Mouse (Mus musculus) MEL (cell line): ENCODE results near the gene Mcm9. TPM values are rescaled to one million over a fixed set of nuclear protein-coding genes. Genes with fewer than 3 reads are reported as not detected.
A peak's percentile ranks its signal among the peaks of the same experiment; 100 is the strongest.

Experiments used
- DNase-seq: peaks from one replicate; pipeline ENCODE4 v3.0.0; 2011; ENCODE audit warnings: low read depth, low spot score
- H3K27ac ChIP-seq: 2 replicates; pipeline ENCODE4 v1.5.1; 2012; ENCODE audit warnings: low read depth, mild to moderate bottlenecking, control low read depth, low read length, moderate library complexity; ENCODE audit not compliant: control insufficient read depth
- H3K27me3 ChIP-seq, 2 experiments: fragments of 150-350 bp in 1 of 2; sonication (generic) in 1 of 2; 2 replicates each; pipeline ENCODE4 v1.6.1; 2012; ENCODE audit warnings: low read length in 2 of 2, mild to moderate bottlenecking in 2 of 2, improper control_type of control experiment in 1 of 2, moderate library complexity in 1 of 2; ENCODE audit not compliant: insufficient read depth in 2 of 2, control insufficient read depth in 1 of 2
- H3K36me3 ChIP-seq, 2 experiments: 2 replicates each; pipeline ENCODE4 v1.6.1; 2012 to 2014; ENCODE audit warnings: low read length in 2 of 2, improper control_type of control experiment in 1 of 2, inconsistent platforms in 1 of 2, mild to moderate bottlenecking in 1 of 2; ENCODE audit not compliant: insufficient read depth in 2 of 2, control insufficient read depth in 1 of 2
- H3K4me1 ChIP-seq, 2 experiments: fragments of 150-350 bp in 1 of 2; sonication (generic) in 1 of 2; 2 replicates each; pipeline ENCODE4 v1.6.1; 2012; ENCODE audit warnings: low read length in 2 of 2, improper control_type of control experiment in 1 of 2, mild to moderate bottlenecking in 1 of 2; ENCODE audit not compliant: insufficient read depth in 2 of 2, control insufficient read depth in 1 of 2
- H3K4me3 ChIP-seq, 2 experiments: fragments of 150-350 bp in 1 of 2; sonication (generic) in 1 of 2; 2 replicates each; pipeline ENCODE4 v1.5.1; 2012; ENCODE audit warnings: low read depth in 2 of 2, low read length in 2 of 2, mild to moderate bottlenecking in 2 of 2, moderate library complexity in 2 of 2, control low read depth in 1 of 2, improper control_type of control experiment in 1 of 2; ENCODE audit not compliant: control insufficient read depth in 1 of 2, insufficient read depth in 1 of 2
- H3K79me2 ChIP-seq: 2 replicates; pipeline ENCODE4 v1.6.1; 2012; ENCODE audit warnings: mild to moderate bottlenecking, low read length, moderate library complexity; ENCODE audit not compliant: control insufficient read depth, poor library complexity, insufficient read depth
- H3K9ac ChIP-seq: 2 replicates; pipeline ENCODE4 v1.6.1; 2012; ENCODE audit warnings: low read depth, mild to moderate bottlenecking, control low read depth, low read length, moderate library complexity; ENCODE audit not compliant: control insufficient read depth, poor library complexity, severe bottlenecking
- H3K9me3 ChIP-seq: fragments of 150-350 bp; sonication (generic); replicated peaks from 2 replicates; pipeline ENCODE4 v1.6.1; 2012; ENCODE audit warnings: mild to moderate bottlenecking, low read length, improper control_type of control experiment, moderate library complexity; ENCODE audit not compliant: insufficient read depth
- BHLHE40 ChIP-seq: IDR thresholded peaks from 2 replicates; pipeline ENCODE4 v1.6.1; 2012; ENCODE audit warnings: low read depth, mild to moderate bottlenecking, inconsistent platforms, low read length, improper control_type of control experiment, borderline replicate concordance
- CTCF ChIP-seq, 3 experiments: IDR thresholded peaks in 2 of 3; conservative IDR thresholded peaks in 1 of 3; 2 replicates each; pipeline ENCODE4 v1.5.1; 2011 to 2012; ENCODE audit warnings: low read length in 3 of 3, low read depth in 2 of 3, mild to moderate bottlenecking in 2 of 3, improper control_type of control experiment in 1 of 3, inconsistent platforms in 1 of 3, mixed read lengths in 1 of 3, moderate library complexity in 1 of 3; ENCODE audit not compliant: control insufficient read depth in 1 of 3, insufficient read depth in 1 of 3, poor library complexity in 1 of 3, severe bottlenecking in 1 of 3
- E2F4 ChIP-seq: IDR thresholded peaks from 2 replicates; pipeline ENCODE4 v1.6.1; 2011; ENCODE audit warnings: low read depth, low read length, improper control_type of control experiment, borderline replicate concordance
- GABPA ChIP-seq: IDR thresholded peaks from 2 replicates; pipeline ENCODE4 v1.6.1; 2012; ENCODE audit warnings: low read depth, mild to moderate bottlenecking, inconsistent platforms, low read length, improper control_type of control experiment, moderate library complexity
- JUND ChIP-seq: IDR thresholded peaks from 2 replicates; pipeline ENCODE4 v1.6.1; 2011; ENCODE audit warnings: low read depth, mild to moderate bottlenecking, improper control_type of control experiment, low read length
- KAT2A ChIP-seq: conservative IDR thresholded peaks from 2 replicates; pipeline ENCODE4 v1.6.1; 2012; ENCODE audit warnings: low read depth, low read length, improper control_type of control experiment, inconsistent platforms
- MAZ ChIP-seq: IDR thresholded peaks from 2 replicates; pipeline ENCODE4 v1.6.1; 2012; ENCODE audit warnings: low read depth, mild to moderate bottlenecking, inconsistent platforms, low read length, improper control_type of control experiment
- MYB ChIP-seq: IDR thresholded peaks from 2 replicates; pipeline ENCODE4 v1.6.1; 2011; ENCODE audit warnings: mild to moderate bottlenecking, low read depth, low read length, improper control_type of control experiment
- NRF1 ChIP-seq: IDR thresholded peaks from 2 replicates; pipeline ENCODE4 v1.6.1; 2014; ENCODE audit warnings: low read depth, mild to moderate bottlenecking, inconsistent platforms, low read length, improper control_type of control experiment, moderate library complexity; ENCODE audit not compliant: poor library complexity, insufficient read depth, severe bottlenecking
- POLR2A ChIP-seq, 2 experiments: IDR thresholded peaks; 2 replicates each; pipeline ENCODE4 v1.6.1; 2011 to 2012; ENCODE audit warnings: low read length in 2 of 2, mild to moderate bottlenecking in 2 of 2, control low read depth in 1 of 2, improper control_type of control experiment in 1 of 2, low read depth in 1 of 2, moderate library complexity in 1 of 2; ENCODE audit not compliant: control insufficient read depth in 1 of 2, insufficient read depth in 1 of 2, poor library complexity in 1 of 2
- TBP ChIP-seq: IDR thresholded peaks from 2 replicates; pipeline ENCODE4 v1.8.0; 2011; ENCODE audit warnings: low read depth, low read length, improper control_type of control experiment
- UBTF ChIP-seq: IDR thresholded peaks from 2 replicates; pipeline ENCODE4 v1.6.1; 2012; ENCODE audit warnings: low read depth, mild to moderate bottlenecking, inconsistent platforms, low read length, improper control_type of control experiment, moderate library complexity, borderline replicate concordance; ENCODE audit not compliant: insufficient read depth
- polyA plus RNA-seq, 2 experiments: library from polyadenylated mRNA; stranded (reverse) in 1 of 2; unstranded in 1 of 2; fragments of >175 nt in 1 of 2; fragments of >200 nt in 1 of 2; gene quantifications; 2 replicates each; pipeline versions ENCODE4 v1.2.1 to v1.2.4; 2012; ENCODE audit warnings: low replicate concordance in 2 of 2, low read depth in 1 of 2; ENCODE audit not compliant: insufficient read length in 2 of 2, insufficient read depth in 1 of 2, missing spikeins in 1 of 2
- total RNA-seq: library from RNA; depleted of rRNA; stranded (reverse); fragments of 300-350 nt; gene quantifications from 2 replicates; pipeline ENCODE4 v1.2.3, GENCODE M21; 2012

Gene Mcm9
- total and polyA plus RNA-seq, 3 experiments, result 5.3 to 12.6 TPM; not detected in 1

GRCm38 (mm10) chr10:53605328-53605727, 24.9 kb downstream of the Mcm9 start:
- Histone ChIP-seq H3K27me3 (no peaks in the 10 kb centered on the region), H3K9ac (no peak overlapping the region), H3K4me1 (peaks cover 0 to 3% of the 10 kb centered on the region in 2 experiments; a peak in 1 of 4 replicates), H3K27ac (no peak overlapping the region), H3K79me2 (peaks cover 8% of the 10 kb centered on the region), H3K36me3 (peaks cover 17 to 61% of the 10 kb centered on the region in 2 experiments), H3K4me3 (no peak overlapping the region), H3K9me3 (no peaks in the 10 kb centered on the region)
- TF ChIP-seq KAT2A (no peak), CTCF (IDR thresholded peaks at IDR 0.05 in 2 of 3, conservative IDR thresholded peaks at IDR 0.05 in 1 of 3; ENCODE audit: control insufficient read depth in 1 of 3, insufficient read depth in 1 of 3, low read depth in 2 of 3, low read length in 3 of 3, poor library complexity in 1 of 3, severe bottlenecking in 1 of 3) (peak in 1 of 3 experiments; percentile 7; a peak in 1 of 6 replicates)
- DNase-seq, result no peak

- peak; percentile 70 for DNase-seq
- Histone ChIP-seq H3K9ac (peak overlapping the region; percentile 84), H3K4me3 (peak overlapping the region in 1 of 2 experiments; percentile 97; a peak in 2 of 4 replicates), H3K27me3 (no peaks in the 10 kb centered on the region), H3K36me3 (peaks cover 23 to 39% of the 10 kb centered on the region in 2 experiments)
- 0 out of 2 replicates have a peak, but pooled peaks have one; percentile 50 for TF ChIP-seq GABPA
- TF ChIP-seq MAZ, result no peak
- TF ChIP-seq POLR2A (IDR thresholded peaks at IDR 0.05; ENCODE audit: control insufficient read depth in 1 of 2, insufficient read depth in 1 of 2, low read depth in 1 of 2, low read length in 2 of 2, poor library complexity in 1 of 2), result peak in 1 of 2 experiments; percentile 29; a peak in 1 of 4 replicates
- TF ChIP-seq CTCF (IDR thresholded peaks at IDR 0.05 in 2 of 3, conservative IDR thresholded peaks at IDR 0.05 in 1 of 3; ENCODE audit: control insufficient read depth in 1 of 3, insufficient read depth in 1 of 3, low read depth in 2 of 3, low read length in 3 of 3, poor library complexity in 1 of 3, severe bottlenecking in 1 of 3), result peak in 1 of 3 experiments; percentile 19; a peak in 1 of 6 replicates
- TF ChIP-seq TBP, result 0 out of 2 replicates have a peak, but pooled peaks have one; percentile 28
- TF ChIP-seq, all 39 proteins: peak for 4
- Histone ChIP-seq H3K79me2 (peaks cover 38% of the 10 kb centered on the region), H3K4me1 (peaks cover 10 to 12% of the 10 kb centered on the region in 2 experiments), H3K27ac (peak overlapping the region; percentile 49; the same call in 1 of the 2 replicates), H3K9me3 (no peaks in the 10 kb centered on the region)
Measured at GRCm38 (mm10) chr10:53598821-53599220, 31.4 kb downstream of the Mcm9 start.

- H3K27ac ChIP-seq, result peak overlapping the region; percentile 89
- H3K36me3 ChIP-seq, result peaks cover 10 to 39% of the 10 kb centered on the region in 2 experiments
- peak overlapping the region; percentile 76 to 97 for H3K4me3 ChIP-seq
- H3K79me2 ChIP-seq, result peaks cover 38% of the 10 kb centered on the region
- TF ChIP-seq POLR2A (IDR thresholded peaks at IDR 0.05; ENCODE audit: control insufficient read depth in 1 of 2, insufficient read depth in 1 of 2, low read depth in 1 of 2, low read length in 2 of 2, poor library complexity in 1 of 2) (peak in 1 of 2 experiments; percentile 53; a peak in 2 of 4 replicates), MYB (no peak), NRF1 (no peak), E2F4 (no peak), JUND (no peak), UBTF (peak; percentile 89; the same call in 1 of the 2 replicates), BHLHE40 (no peak)
- peaks cover 10 to 12% of the 10 kb centered on the region in 2 experiments for H3K4me1 ChIP-seq
- peak; percentile 39 for DNase-seq
- no peaks in the 10 kb centered on the region for H3K27me3 ChIP-seq
- H3K9me3 ChIP-seq, result no peaks in the 10 kb centered on the region
- peak overlapping the region; percentile 84 for H3K9ac ChIP-seq
Measured at GRCm38 (mm10) chr10:53597121-53597881, 32.9 kb downstream of the Mcm9 start.
